Mouse (Mus musculus) frontal cortex, adult 2 months (tissue): ENCODE measurements around the gene Agpat3. TPM values are rescaled to one million over a fixed set of nuclear protein-coding genes. Genes with fewer than 3 reads are reported as not detected.
A peak's percentile ranks its signal among the peaks of the same experiment; 100 is the strongest.
"Not testable (repeated sequence)": the region's sequence is repeated elsewhere in the genome, so short reads cannot be mapped to it uniquely, and the experiment has no call there.

Source experiments
- DNase-seq, 2 experiments: peaks; one replicate each; pipeline ENCODE4 v3.0.0; 2022; ENCODE audit warnings: low spot score in 1 of 2; ENCODE audit errors: extremely low spot score in 1 of 2
- polyA plus RNA-seq: library from polyadenylated mRNA; depleted of rRNA; stranded (reverse); fragments of >200 nt; gene quantifications from 2 replicates; pipeline ENCODE4 v1.2.3, GENCODE M21; 2012

Agpat3 gene
- polyA plus RNA-seq, 1 experiment, result 220 TPM

- DNase-seq, result no peak
These were observed 11.1 kb upstream of the Agpat3 start for GRCm38 (mm10) chr10:78363366-78363765.

- DNase-seq, result no peak
These were observed 9.7 kb upstream of the Agpat3 start for GRCm38 (mm10) chr10:78361951-78362350.

DNA sequence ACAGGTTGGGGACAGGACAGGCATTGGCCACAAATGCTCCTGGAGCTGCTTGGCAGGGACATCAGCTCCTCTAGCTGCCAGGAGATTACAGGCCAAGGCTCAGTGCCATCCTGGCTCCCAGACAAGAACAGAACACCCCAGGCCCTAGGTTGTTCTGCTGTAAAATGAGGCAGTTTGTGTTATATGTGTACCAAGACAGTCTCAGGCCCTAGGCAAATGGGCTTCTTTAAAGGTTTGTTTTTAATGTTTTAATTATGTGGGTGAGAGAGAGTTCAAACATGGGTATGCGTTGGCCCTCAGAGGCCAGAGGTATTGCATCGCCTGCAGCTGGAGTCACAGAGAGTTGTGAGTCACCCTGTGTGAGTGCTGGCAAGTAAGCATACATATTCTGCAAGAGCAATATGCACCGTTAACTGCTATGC is 8.0 kb upstream of the Agpat3 start:
- DNase-seq, result no peak

DNA sequence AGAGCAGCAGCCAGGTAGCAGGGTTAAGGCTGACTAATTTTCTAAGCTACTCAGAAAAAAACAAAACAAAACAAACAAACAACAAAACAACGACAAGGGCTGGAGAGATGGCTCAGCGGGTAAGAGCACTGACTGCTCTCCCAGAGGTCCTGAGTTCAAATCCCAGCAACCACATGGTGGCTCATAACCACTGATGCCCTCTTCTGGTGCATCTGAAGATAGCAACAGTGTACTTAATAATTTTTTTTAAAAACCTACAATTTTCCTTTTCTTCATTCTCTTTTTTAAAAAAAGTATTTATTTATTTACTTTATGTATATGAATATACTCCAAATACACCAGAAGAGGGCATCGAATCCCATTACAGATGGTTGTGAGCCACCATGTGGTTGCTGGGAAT is 6.7 kb upstream of the Agpat3 start:
- not testable (repeated sequence) for DNase-seq

GRCm38 (mm10) chr10:78358266-78358665 is 6.0 kb upstream of the Agpat3 start:
- no peak for DNase-seq

DNA sequence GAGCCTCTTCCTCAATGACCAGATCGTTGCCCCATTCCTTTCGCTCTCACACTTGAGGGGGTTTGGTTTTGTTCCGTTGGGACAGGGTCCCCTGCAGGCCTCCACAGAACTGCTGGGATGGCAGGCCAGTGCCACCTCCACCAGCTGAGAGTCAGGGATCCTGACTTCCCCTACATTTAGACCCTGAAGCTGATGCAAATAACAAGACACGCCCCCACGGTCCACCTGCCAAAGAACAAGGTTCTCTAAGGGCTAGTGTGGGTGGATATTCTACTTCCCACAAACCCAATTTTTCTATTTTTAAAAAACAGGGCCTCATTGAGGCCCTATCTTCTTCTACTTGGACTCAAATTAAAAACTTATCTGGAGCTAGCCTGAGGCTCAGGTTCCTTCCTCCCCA is 5.5 kb upstream of the Agpat3 start:
- no peak for DNase-seq

- no peak for DNase-seq
These were observed 3.8 kb upstream of the Agpat3 start for GRCm38 (mm10) chr10:78355931-78356593.

DNA sequence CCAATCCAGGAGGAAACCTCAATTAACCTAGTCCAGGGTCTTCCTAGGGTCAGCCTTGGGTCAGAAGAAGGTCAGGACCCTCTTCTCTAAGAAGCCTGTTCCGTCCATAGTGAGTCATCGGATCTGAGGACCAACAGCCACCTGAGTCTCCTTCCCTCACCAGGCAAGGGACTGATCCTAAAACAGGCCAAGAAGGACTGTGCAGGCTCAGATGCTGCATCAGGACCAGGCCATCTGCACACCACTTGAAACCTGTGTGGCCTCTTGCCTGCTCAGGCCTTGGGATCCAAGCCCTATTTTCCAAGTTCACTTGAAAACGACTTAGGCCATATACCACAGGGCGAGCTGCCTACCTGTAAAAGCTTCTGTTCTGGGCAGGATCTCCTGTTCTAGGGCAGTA is 907 bp upstream of the Agpat3 start:
- DNase-seq, result no peak

DNA sequence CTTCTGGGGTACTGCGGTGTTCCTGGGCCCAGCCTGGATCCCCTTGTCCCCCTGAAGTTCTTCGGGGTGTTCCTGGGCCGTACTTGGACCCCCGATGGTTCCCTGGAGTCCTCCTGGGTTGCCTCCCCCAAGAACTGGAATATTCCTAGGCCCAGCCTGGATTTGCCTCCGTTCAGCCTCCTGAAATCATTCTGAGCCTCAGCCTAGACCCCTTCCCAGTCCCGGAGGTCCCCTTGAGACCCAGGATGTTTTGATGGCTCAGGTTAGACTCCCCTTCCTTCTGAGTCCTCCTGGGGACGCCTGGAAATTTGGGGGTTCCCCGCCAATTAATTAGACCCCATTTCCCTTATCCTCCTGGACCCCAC is 359 bp upstream of the Agpat3 start:
- DNase-seq, result no peak

DNA sequence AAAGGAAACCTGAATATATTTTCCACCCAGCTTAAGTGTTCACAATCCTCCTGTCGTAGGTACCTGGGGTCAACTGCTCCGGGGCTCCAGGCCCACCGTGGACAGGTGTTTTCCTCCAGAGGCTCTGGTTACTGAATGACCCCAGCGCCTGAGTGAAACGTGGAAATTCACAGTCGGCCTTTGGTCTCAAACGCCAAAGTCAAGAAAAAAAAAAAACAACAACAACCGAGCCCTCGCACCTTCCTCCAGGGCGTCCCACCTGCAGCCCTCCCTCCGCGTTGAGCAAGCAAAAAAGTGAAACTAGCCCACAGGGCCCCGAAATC is 764 bp downstream of the Agpat3 start:
- no peak for DNase-seq

DNA sequence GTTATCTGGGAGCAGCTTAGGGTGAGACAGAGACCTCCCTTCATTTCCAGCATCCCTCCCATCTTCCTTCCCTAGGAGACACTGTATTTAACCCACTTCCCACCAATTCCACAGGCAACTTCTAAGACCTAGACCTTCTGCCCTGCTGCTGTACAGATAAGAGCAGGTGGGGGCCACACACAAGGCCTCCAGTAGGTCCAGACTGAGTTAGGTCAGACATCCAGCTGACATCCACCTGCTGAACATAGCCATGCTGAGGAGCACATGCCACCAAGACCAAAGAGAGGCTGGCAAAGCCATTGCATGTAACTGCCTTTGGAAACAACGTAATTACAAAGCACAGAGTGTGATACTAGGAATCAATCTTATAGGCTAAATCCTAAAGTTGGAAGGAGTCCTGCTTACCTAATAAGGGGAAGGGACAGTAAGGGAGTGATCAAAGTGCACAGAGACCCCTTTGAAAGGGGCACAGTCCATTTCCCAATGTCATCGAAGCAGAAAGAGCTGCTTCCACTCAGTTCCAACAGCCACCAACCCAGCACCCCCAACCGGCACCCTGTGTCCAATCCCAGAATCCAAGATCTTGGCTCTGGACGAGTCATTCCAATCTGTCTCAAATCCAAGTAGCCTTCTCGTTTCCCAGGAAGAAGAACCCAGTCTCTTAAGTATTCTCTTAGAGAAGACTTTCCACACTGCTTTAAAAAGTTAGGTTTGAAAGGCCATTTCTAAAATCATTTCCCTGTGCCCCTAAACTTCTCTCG is 1.3 kb downstream of the Agpat3 start:
- no peak for DNase-seq

DNA sequence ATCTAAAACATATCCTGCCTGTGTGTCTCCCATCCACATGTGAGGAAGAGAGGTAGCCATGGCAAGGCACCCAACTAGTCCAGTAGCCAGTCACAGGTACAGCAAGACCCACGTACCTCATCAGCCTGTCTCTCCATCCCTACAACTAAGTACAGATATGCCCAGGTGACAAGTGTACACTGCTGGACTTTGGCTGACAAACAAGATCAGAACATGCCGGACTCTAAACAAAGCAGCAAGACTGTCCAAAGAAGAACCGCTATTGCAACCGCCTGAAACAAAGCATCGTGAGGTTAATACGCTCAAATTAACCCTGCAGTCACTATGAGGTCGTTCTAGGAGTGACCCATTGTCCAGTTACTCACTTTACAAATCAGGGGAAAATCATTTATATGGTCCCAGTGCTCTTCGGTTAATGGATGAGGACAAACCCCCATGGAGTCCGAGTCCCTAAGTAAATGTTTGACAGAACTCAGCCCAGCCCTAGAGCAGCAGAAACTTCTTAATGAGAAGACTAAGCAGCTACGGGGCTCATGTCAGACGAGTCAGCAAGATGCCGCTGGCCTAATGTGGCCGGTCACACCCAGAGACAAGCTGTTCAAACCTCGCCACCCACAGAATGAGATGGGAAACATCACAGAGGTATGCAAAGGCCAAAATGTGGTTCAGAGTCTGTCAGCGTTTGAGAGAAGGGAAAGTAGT is 2.7 kb downstream of the Agpat3 start:
- DNase-seq, result no peak

GRCm38 (mm10) chr10:78348211-78348610 is 4.1 kb downstream of the Agpat3 start:
- no peak for DNase-seq

- no peak for DNase-seq
These were observed 4.8 kb downstream of the Agpat3 start for GRCm38 (mm10) chr10:78347486-78347885.

GRCm38 (mm10) chr10:78345466-78345865 is 6.8 kb downstream of the Agpat3 start:
- no peak for DNase-seq

- DNase-seq, result no peak
These were observed 10.2 kb downstream of the Agpat3 start for GRCm38 (mm10) chr10:78342091-78342490.

DNA sequence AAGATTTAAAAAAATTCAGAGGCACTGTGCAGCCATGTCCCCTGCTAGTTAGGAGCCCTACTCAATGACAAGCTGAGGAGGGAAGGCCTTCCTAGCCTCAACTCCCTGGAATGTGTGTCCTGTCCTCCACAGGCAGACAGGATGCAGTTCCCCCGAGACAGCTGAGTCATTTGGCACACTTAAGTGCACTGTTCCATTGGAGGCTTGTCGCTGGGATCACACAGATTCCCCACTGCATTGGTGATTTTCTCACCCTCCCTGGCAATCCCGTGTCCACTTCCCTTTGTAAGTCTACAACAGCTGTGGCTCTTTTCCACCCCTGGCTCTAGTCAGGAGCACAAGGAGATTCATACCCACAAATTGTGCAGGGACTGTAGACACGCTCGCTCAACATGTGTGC is 14.1 kb downstream of the Agpat3 start:
- DNase-seq, result peak in 1 of 2 experiments; percentile 66

DNA sequence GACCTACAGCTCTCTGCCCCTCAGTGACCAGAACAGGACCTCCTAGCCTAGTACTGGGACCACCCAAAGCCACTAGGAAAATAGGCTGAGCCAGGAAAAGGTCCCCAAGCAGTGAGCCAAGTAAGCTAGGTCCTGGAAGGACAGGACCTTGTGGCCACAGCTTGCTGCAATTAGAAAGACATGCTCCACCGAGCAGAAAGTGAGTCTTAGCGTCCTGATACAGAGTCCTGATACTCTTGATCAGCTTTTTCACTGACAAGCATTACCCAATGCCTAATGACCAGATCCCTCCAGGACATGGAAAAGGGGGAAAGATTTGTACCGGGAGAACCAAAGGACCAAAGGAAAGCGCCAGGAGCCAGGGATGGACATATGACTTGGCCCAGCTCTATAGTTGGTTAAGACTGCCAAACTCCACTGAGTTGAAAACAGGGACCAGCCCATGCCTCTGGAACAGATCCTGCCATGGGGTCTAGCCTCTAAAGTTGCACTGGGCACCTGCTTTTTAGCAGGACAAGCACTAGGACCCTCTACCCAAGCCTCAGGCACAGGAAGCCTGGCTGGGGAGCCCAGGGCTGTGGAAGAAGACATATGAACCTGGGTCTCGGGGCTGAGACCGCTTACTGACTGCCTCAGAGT is 17.2 kb downstream of the Agpat3 start:
- DNase-seq, result no peak

DNA sequence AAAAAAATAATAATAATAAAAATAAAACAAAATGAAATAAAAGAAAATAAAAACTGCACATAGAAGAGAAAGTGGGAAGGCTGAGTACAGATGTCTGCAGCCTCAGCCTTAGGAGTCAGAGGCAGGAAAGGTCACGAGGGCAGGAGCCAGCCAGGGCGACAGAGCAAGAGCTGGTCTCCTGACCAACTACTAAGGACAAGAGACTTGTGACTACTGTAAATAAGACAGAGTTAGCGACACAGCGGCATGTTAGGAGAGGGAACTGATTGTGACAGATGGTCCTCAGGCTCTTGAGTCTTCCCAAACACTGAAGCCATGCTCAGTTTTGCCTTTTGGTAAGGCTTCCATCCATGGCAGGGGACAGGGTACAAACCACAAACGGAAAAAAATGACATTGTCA is 20.7 kb downstream of the Agpat3 start:
- no peak for DNase-seq

GRCm38 (mm10) chr10:78329305-78329704 is 23.0 kb downstream of the Agpat3 start:
- no peak for DNase-seq

GRCm38 (mm10) chr10:78328011-78328575 is 24.2 kb downstream of the Agpat3 start:
- no peak for DNase-seq
